Mouse (Mus musculus): Measurements from ENCODE around the gene L2hgdh.

L2hgdh gene

GRCm38 (mm10) chr12:69724711-69725460 is at the start of gene L2hgdh, which contains the start of gene Atp5s:
L2hgdh (minus strand) TSS chr12:69724873.
Atp5s (plus strand) TSS chr12:69724950.
- DNase-seq (ENCODE audit: inconsistent ontology term) = peak; percentile 99

DNA sequence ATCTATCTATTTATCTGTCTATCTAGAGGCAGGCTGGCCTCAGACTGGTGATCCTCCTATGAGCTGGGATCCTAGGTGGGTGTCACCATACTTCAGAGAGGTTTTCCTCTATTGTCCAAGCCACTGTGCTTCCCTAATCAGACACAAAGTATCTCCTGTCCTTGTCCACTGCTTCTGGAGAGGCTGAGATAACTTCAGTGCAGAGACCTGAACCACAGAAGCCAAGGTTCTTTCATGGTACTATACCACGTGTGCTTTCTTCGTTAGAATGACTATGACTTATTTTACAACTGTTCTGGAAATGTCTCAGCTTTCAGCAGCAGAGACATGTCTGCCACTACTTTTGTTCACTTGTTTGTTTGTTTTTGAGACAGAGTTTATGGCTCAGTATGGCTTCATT is 44.2 kb upstream of the L2hgdh start:
- DNase-seq (ENCODE audit: inconsistent ontology term) = no peak

DNA sequence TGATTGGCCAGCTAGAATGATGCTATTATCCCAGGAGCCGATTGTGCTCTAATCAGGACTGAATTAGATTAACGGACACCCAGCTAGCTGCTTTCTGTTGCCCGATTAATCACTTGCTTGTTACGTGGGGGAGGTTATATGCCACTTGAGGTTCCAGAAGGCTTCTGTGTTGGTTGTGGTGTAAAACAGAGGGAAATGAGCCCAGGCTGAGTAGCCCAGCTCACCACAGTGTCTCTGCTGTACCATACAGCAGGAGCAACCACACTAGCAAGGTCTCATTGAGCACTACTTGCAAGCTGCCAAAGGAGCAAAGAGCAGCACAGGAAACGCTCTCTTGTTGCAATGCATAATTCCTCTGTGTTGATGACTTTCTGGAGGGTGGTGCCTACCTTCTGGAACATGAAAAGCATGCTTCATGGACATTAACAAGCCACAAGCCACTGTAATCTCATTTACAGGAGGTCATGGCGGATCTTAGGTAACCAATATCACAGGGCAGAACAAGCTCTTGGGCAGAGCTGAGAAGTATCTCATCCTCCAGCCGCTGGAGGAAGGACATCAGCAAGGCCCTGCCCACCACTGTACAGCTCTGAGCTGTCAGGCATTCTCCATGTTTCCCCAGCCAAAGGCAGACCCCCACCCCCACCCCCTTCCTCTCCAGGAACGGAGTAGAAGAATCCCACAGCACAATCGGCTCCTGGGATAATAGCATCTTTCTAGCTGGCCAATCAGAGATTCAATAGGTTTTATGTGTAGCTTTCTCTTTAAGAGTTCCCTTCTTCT is 43.0 kb upstream of the L2hgdh start:
- no peak for DNase-seq (ENCODE audit: inconsistent ontology term)

DNA sequence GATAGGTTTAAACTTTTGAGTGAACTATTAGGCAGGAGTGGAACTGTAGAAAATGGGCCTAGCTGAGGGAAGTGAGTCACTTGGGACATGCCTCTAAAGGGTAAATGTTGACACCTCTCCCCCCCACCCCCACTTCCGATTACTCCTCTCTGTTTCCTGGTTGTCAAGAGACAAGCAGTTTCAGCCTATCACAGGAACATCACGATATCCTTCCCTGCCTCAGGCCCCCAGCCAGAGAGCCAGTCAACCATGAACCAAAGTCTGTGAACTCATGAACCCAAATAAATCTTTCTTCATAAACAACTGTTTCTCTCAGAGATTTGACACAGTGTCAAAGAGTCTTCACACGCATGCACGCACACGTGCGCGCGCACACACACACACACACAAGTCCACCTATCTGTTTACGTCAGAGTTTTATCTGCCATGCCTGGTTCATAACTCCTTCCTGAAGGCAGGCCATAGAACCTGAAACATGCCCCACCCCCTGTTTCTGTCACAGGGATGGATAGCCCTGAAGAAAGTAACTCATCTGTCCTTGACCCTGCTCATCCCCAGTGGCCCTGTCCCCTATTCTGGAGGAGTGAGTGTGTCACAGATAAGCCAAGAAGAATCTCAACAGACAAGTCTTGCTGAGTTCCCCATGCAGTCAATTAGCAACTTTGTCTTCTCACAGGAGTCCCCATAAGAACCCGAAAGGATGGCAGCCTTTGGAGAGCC is 41.7 kb upstream of the L2hgdh start:
- peak; percentile 40 for DNase-seq (ENCODE audit: inconsistent ontology term)

DNA sequence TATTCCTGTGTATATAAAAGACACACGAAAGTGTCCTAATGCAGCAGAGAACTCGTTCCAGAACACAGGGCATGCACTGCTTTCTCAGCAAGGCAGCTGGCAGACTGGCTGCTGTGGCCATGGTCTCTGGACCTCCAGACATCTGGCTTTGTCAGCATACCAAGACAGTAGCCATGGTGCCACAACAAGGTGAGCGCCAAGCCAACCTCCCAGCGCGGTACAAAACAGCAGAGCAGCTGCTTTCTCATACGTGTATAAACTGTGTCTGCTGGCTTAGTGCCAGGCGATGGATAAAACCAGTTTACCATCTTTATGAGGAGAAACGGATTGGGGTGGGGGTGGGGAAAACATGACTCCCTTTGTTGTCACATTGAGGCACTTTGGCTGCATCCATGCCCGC is 40.9 kb upstream of the L2hgdh start:
- no peak for DNase-seq (ENCODE audit: inconsistent ontology term)

GRCm38 (mm10) chr12:69761603-69762002 is 36.9 kb upstream of the L2hgdh start:
- no peak for DNase-seq (ENCODE audit: inconsistent ontology term)

DNA sequence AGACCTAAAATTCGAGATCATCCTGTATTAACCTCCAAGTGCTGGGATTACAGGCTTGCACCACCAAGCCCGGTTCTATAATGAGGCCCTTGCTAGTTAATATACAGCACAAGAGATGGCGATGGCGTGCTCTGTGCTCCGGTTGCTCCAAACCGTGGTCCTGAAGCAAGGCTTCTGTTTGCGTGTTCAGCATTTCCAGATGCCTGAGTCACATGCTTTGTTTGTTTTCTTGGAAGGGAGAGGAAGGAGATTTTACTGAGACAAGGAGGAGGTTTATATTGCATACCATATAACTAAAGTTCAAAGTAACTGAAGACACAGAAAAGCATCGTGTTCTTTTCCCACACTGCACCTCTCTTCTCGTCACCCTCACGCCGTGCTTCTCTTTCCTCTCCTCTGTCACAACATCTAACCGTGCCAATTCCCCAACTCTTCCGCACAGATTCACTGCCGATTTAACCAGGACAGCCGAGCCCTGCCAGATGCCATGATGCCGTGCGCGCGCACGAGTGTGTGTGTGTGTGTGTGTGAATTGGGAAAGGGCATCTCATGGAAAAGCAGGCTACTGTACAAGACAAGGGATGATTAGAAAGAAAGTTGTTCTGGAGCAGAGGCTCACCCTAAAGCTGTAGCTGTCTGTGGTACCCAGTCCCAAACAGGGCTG is 36.2 kb upstream of the L2hgdh start:
- no peak for DNase-seq (ENCODE audit: inconsistent ontology term)

GRCm38 (mm10) chr12:69760014-69760413 is 35.3 kb upstream of the L2hgdh start:
- DNase-seq (ENCODE audit: inconsistent ontology term) = no peak

DNA sequence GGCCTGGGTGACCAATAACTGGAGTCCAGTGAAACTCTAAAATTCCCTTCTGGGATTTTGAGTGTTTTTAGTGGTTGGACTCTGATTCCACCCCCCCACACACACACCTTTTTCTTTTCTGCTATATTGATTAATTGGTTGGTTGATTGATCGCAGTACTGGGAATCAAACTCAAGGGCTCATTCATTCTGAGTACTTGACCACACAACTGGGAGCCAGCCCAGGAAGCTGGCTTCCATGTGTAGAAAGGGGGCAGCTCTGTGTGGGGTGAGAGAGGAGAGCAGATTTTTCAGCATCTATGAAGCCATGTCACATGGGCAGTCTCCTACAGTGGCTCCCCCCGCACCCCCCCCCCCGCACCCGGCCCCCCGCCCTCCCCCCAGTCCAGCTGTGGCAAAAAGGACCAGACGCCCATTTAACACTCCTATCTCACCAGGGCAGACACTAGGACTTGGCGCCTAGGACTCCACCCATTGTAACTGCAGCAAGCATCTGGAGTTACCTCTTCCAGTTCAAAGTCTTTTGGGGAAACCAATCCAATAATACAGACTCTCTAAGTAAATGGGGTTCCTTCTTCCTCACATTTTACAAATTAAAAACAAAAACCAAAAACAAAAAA is 34.7 kb upstream of the L2hgdh start:
- no peak for DNase-seq (ENCODE audit: inconsistent ontology term)

DNA sequence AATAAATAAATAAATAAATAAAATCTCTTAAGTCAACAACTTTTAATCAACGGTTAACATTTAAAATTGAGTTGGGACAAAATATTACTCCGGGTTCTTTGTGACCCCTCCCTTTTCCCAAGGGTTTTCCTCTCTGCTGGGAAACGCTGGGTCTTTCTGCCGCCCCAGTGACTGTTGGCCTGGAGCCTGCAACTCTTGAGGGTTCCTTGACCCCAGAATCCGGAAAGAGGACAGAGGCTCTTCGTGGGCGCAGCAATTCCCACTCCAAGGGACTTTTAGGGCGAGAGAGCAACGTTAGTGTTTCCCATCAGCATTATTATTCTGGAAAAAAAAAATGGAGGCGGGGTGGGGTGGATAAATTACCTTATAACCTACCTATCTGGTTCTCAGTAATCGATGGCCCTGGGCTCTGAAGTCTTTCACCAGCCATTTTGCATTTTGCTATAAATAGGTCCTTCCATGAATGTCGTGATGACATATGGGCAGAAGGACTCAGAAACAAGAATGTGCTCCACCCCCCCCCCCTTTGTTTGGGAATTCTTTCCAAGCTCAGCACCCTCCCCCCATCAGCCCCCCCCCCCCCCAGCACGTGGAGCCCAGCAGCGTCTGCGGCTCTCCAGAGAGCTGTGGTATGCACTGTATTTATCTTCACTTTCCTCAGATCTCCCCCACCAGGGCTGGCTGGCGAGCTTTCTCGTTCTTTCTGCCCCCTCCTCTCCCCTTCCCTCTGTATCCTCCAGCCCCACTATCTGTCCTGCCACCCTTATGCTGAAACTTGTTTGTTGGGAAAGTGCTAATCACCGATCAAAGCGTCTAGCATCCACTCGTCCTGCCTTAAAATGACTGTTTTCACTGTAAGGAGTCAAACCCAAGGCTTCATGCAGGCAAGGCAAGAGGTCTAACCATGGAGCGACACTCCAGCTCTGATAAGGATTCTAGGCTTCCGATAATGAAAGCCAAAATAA is 33.8 kb upstream of the L2hgdh start:
- peak; percentile 83 for DNase-seq (ENCODE audit: inconsistent ontology term)

DNA sequence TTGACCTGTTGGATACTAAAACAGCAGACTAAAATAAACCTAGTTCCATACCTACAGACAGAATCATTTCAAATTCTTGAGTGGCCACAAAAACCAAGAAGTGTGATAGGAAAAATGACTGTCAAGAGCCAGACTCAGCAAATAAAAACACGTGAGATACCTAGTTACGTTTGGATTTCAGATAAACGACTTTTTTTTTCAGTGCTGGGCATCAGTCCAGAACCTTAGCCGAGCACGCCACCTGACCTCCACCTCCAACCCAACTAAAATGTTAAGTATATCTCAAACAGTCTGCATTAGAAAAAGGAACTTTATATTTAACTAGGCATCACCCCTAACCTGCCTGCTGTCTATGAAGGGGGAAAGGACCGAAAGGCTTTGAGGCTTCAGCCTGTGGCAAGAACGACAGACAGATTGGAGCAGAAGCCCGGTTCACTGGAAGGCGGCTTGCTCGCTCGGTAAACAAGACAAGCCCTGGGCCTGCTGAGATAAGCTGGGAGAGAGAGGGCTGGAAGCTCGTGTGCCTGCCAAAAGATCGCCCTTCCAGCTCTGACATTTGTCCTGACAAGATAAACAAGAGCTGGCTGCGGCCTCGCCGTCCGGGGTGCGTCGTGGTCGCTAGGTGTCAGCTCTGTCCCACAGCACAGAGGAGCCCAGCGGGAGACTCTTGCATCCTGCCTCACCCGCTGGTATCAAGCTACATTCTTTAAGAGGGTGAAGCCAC is 32.9 kb upstream of the L2hgdh start:
- DNase-seq (ENCODE audit: inconsistent ontology term) = peak; percentile 86

GRCm38 (mm10) chr12:69756015-69756414 is 31.3 kb upstream of the L2hgdh start:
- DNase-seq (ENCODE audit: inconsistent ontology term) = no peak

- DNase-seq (ENCODE audit: inconsistent ontology term) = peak; percentile 70
Observed at GRCm38 (mm10) chr12:69753936-69754335, 29.3 kb upstream of the L2hgdh start.

DNA sequence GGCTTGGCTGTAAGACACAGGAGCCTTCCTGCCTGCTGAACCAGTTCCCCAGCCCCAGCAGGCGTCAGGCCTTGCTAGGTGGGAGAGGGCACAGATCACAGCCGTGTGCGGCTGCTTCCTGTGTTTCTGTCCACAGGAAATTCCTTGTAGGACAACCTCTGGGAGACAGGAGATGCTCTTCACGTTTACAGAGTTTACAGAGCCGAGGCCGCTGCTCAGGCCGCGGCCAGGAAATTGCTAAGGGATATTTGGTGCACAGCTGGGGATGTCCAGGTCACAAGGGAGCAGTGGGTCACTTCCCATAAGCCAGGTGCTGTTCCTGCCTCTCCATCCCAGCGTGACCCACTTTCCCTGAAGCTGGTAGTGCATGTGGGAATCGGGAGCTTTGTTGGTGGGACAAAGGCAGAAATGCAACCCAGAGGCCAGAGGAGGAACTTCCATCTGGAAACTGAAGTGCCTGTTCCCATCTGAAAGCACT is 27.2 kb upstream of the L2hgdh start:
- peak; percentile 39 for DNase-seq (ENCODE audit: inconsistent ontology term)

GRCm38 (mm10) chr12:69744138-69744537 is 19.5 kb upstream of the L2hgdh start:
- DNase-seq (ENCODE audit: inconsistent ontology term) = no peak

DNA sequence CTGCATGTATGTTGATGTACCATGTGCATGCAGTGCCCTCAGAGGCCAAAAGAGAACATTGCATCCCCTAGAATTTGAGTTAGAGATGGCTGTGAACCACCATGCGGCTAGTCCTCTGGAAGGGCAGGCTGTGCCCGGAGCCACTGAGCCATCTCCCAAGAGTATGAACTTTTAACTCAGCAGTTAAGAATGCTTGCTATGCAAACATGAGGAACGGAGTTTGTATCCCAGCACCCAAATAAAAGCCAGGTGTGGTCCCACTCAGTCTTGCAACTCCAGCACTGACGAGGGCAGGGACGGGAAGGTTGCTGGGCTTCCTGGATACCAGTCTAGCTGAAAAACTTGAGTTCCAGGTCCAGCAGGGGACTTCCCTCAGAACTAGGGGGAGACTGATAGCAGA is 17.3 kb upstream of the L2hgdh start:
- no peak for DNase-seq (ENCODE audit: inconsistent ontology term)

DNA sequence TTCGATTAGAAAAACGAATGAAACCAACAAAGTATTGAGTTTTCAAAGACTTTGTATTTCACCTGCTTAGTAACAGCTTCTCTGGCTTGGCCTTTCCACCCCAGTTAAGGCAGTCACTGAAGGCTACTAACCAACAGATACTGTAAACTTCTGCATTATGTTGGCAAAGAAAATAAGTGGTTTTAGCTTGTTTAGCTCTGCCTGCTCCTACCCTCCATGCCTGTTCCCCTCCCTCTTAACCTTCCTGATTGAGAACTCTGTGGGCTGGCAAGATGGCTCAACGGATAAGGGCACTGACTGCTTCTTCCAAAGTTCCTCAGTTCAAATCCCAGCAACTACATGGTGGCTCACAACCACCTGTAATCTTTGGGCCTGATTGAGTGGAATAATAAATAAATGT is 9.2 kb upstream of the L2hgdh start:
- no peak for DNase-seq (ENCODE audit: inconsistent ontology term)

GRCm38 (mm10) chr12:69733518-69733917 is 8.8 kb upstream of the L2hgdh start:
- peak; percentile 29 for DNase-seq (ENCODE audit: inconsistent ontology term)

- no peak for DNase-seq (ENCODE audit: inconsistent ontology term)
Observed at GRCm38 (mm10) chr12:69732221-69732620, 7.5 kb upstream of the L2hgdh start.

Measured in Muller cell, postnatal 12 days (primary cell).